Mouse (Mus musculus) G1E (cell line): ENCODE measurements around the gene Slc38a7. TPM values are rescaled to one million over a fixed set of nuclear protein-coding genes. Genes with fewer than 3 reads are reported as not detected.
A peak's percentile ranks its signal among the peaks of the same experiment; 100 is the strongest.
"Not testable (repeated sequence)": the region's sequence is repeated elsewhere in the genome, so short reads cannot be mapped to it uniquely, and the experiment has no call there.

Experiments
- ATAC-seq: 2 replicates; pipeline ENCODE4 v1.8.0; 2016; ENCODE audit warnings: mild to moderate bottlenecking; ENCODE audit not compliant: insufficient number of reproducible peaks, poor library complexity, low FRiP score, severe bottlenecking; ENCODE audit errors: extremely low read depth
- DNase-seq: peaks from one replicate; pipeline ENCODE4 v3.0.0; 2012; ENCODE audit warnings: low spot score
- H3K27me3 ChIP-seq: 2 replicates; pipeline ENCODE4 v1.6.1; 2012; ENCODE audit warnings: mild to moderate bottlenecking, low read length, inconsistent platforms; ENCODE audit not compliant: insufficient read depth
- H3K36me3 ChIP-seq: replicated peaks from 2 replicates; pipeline ENCODE3; 2012; ENCODE audit warnings: mild to moderate bottlenecking, inconsistent platforms
- H3K4me1 ChIP-seq: 2 replicates; pipeline ENCODE4 v1.6.1; 2012; ENCODE audit warnings: low read depth, low read length, inconsistent platforms, mixed read lengths; ENCODE audit not compliant: insufficient read depth
- H3K4me3 ChIP-seq: 2 replicates; pipeline ENCODE4 v1.5.1; 2012; ENCODE audit warnings: low read depth, mild to moderate bottlenecking, inconsistent platforms, low read length, moderate library complexity, mixed read lengths
- H3K9me3 ChIP-seq: replicated peaks from 2 replicates; pipeline ENCODE4 v1.6.1; 2012; ENCODE audit warnings: inconsistent platforms
- CTCF ChIP-seq: IDR thresholded peaks from 2 replicates; pipeline ENCODE4 v1.5.1; 2012; ENCODE audit warnings: low read depth, low read length, inconsistent platforms, mixed read lengths
- GATA1 ChIP-seq: IDR thresholded peaks from 2 replicates; pipeline ENCODE4 v1.6.1; 2012; ENCODE audit warnings: borderline replicate concordance, low read length, inconsistent platforms, mixed read lengths
- GATA2 ChIP-seq: IDR thresholded peaks from 2 replicates; pipeline ENCODE4 v1.6.1; 2012; ENCODE audit warnings: low read depth, low read length, inconsistent platforms, borderline replicate concordance
- POLR2AphosphoS5 ChIP-seq: IDR thresholded peaks from 2 replicates; pipeline ENCODE4 v1.6.1; 2012; ENCODE audit warnings: low read depth, low read length, inconsistent platforms; ENCODE audit not compliant: insufficient replicate concordance
- TAL1 ChIP-seq: conservative IDR thresholded peaks from 2 replicates; pipeline ENCODE4 v1.6.1; 2012; ENCODE audit warnings: low read depth, low read length, inconsistent platforms, mixed read lengths
- polyA plus RNA-seq: library from polyadenylated mRNA; stranded (reverse); fragments of >175 nt; gene quantifications from 2 replicates; pipeline ENCODE4 v1.2.3, GENCODE M21; 2012
- total RNA-seq, 2 experiments: library from RNA; stranded (forward) in 1 of 2; stranded (reverse) in 1 of 2; fragments of 200-1000 nt in 1 of 2; fragments of >200 nt in 1 of 2; fragmentation: Nextera tagmentation in 1 of 2; gene quantifications; 2 replicates each; pipeline ENCODE4 v1.2.3; 2014 to 2017

Slc38a7 gene
- total and polyA plus RNA-seq, 3 experiments, result 13.3 to 24.6 (median 16.1) TPM

DNA sequence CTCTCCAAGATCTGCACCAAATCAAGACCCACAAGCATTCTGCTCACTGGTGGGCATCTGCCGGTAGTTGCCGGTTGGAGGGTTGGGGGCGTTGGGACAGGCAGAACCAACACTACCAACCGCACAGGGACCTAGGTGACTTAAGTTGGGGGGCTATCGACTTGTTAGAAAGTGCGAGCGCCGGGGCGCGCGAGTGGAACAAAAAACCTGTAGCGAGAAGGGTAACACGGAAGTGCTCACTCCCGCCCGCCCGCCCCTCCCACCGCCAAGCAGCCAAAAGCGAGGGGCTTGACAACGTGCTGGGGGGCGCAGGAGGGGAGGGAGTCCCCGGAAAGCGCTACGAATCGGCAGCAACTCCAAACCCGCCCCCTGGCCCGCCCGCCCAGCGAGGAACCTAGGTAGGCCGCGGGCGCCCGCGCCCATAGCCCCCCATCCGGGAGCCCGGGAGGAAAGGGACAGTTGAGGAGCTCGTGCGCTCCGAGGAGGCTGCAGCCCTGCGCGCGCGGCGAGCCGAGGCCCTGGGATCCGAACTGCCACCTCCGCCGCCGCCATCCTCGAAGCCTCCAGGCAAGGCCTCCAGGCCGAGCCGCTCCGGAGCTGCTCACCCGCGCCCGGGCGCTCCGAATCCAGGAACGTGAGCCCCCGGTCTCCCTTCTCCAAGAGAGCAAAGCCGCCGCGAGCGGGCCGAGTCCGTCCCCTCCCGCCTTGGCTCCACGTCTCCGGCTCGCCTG lies 46.7 kb downstream of the Slc38a7 start:
- peaks cover 59% of the 10 kb centered on the region for H3K4me1 ChIP-seq
- ATAC-seq, result no peak
- no peaks in the 10 kb centered on the region for H3K27me3 ChIP-seq
- H3K36me3 ChIP-seq, result peaks cover 40% of the 10 kb centered on the region
- TF ChIP-seq CTCF (no peak), GATA1 (no peak), POLR2AphosphoS5 (no peak), GATA2 (no peak)
- H3K9me3 ChIP-seq, result no peaks in the 10 kb centered on the region
- DNase-seq, result peak; percentile 60
- H3K4me3 ChIP-seq, result peak overlapping the region; percentile 89

DNA sequence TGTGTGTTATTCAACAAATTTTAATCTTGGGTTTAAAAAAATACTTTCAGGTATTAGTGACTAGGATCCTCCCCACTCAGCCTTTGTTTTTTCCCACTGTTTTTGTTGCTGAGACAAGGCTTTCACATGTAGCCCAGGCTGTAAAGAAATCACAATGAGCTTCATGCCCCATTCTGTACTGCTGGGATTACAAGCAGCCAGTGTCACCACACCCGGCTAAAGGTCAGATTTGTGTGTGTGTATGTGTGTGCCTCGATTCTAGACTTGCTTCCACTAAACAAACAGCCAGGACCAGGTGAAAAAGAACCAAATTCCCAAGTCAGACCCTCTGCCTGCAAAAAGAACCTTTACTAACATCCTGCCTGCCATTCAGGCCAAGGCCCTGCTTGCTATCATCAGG lies 47.9 kb downstream of the Slc38a7 start:
- ATAC-seq, result no peak
- DNase-seq, result no peak
- TF ChIP-seq TAL1 (no peak), GATA1 (no peak), CTCF (no peak), GATA2 (no peak), POLR2AphosphoS5 (no peak)
- Histone ChIP-seq H3K27me3 (no peaks in the 10 kb centered on the region), H3K4me1 (peaks cover 69% of the 10 kb centered on the region), H3K9me3 (no peaks in the 10 kb centered on the region), H3K4me3 (peak overlapping the region; percentile 89), H3K36me3 (peaks cover 50% of the 10 kb centered on the region)

DNA sequence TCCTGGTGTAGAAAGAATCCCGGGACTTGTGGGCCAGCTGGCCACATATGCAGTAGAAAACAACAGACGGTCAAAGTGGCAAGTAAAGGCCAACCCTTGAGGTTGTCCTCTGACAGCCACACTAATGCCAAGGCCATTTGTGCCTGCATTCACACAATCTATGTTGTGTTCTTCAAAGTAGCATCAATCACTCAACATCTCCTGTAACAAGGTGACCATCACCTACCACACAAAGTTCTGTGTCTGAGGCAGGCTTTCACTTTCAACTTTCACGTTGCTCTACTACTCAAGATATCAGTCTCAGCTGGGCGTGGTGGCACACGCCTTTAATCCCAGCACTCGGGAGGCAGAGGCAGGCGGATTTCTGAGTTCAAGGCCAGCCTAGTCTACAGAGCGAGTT lies 51.1 kb downstream of the Slc38a7 start:
- Histone ChIP-seq H3K4me3 (no peak overlapping the region), H3K4me1 (peaks cover 75% of the 10 kb centered on the region), H3K27me3 (no peaks in the 10 kb centered on the region), H3K36me3 (peaks cover 78% of the 10 kb centered on the region), H3K9me3 (no peaks in the 10 kb centered on the region)
- TF ChIP-seq GATA1, result no peak
- no peak for TF ChIP-seq TAL1
- no peak for TF ChIP-seq POLR2AphosphoS5
- no peak for ATAC-seq
- no peak for DNase-seq

DNA sequence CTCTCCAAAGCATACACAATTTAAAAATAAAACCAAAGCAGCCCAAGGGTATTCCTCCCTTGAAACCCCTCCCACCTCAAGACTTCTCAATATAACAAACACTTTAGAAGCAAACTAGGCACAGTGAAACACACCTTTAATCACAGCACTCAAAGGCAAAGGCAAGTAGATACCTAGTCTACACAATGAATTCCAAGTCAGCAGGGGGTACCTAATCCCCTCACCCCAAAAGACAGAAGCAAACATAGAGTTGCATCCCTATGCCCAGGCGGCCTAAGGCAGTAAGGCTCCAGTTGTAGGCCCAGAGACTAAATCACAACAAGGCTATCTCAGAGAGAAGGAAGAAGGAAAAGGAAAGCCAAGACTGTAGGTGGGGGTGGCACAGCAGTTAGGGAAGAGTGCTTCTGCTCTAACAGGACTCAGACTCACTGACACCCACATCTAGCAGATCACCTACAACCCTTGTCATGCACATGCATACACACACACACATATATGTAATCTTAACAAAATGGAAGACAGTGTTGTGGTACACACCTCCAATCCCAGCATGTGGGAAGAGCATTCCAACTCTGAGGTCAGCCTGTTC lies 51.8 kb downstream of the Slc38a7 start:
- no peak for ATAC-seq
- Histone ChIP-seq H3K9me3 (no peaks in the 10 kb centered on the region), H3K36me3 (peaks cover 79% of the 10 kb centered on the region), H3K27me3 (no peaks in the 10 kb centered on the region), H3K4me3 (no peak overlapping the region), H3K4me1 (peaks cover 75% of the 10 kb centered on the region)
- no peak for DNase-seq
- TF ChIP-seq GATA2 (no peak), POLR2AphosphoS5 (no peak), CTCF (no peak), TAL1 (no peak), GATA1 (no peak)

DNA sequence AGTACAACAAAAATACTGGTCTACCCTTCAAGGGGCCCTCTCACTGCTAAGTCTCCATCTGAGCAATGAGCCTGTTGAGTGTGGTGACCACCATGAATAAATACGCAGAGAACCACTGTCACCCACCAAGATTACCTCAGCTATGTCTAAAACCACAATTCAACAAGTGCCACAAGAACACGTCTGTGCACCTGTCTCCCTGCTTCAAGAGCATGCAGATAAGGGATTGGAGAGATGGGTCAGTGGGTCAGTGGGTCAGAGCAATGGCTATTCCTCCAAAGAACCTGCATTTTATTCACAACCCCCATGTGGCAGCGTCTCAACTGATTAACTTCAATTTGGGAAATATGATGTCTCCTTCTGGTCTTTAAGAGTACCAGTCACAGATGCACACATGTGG lies 53.0 kb downstream of the Slc38a7 start:
- Histone ChIP-seq H3K9me3 (no peaks in the 10 kb centered on the region), H3K4me3 (no peak overlapping the region), H3K4me1 (peaks cover 68% of the 10 kb centered on the region), H3K27me3 (no peaks in the 10 kb centered on the region), H3K36me3 (peaks cover 80% of the 10 kb centered on the region)
- ATAC-seq, result no peak
- TF ChIP-seq GATA1 (no peak), CTCF (no peak), GATA2 (no peak)
- no peak for DNase-seq

DNA sequence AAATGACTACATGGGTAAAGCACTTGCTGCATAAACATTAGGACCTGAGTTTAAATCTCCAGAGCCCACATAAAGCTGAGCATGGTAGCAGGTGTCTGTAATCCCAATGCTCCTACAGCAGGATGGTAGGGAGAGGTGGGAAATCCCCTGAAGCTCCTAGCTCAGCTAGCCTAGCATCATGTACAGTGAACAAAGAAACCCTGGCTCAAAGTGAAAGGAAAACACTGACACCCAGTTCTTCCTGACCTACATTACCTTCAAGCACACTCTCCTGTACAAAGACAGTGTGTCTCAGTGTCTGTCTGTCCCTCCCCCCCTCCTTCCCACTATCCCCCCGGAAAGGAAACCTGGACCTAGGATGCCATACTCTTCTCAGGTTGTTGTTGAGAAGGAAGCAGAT lies 53.4 kb downstream of the Slc38a7 start:
- peaks cover 63% of the 10 kb centered on the region for H3K4me1 ChIP-seq
- H3K9me3 ChIP-seq, result no peaks in the 10 kb centered on the region
- peaks cover 76% of the 10 kb centered on the region for H3K36me3 ChIP-seq
- no peak overlapping the region for H3K4me3 ChIP-seq
- no peak for DNase-seq
- H3K27me3 ChIP-seq, result no peaks in the 10 kb centered on the region
- TF ChIP-seq GATA1 (no peak), CTCF (no peak), POLR2AphosphoS5 (no peak), GATA2 (no peak), TAL1 (no peak)
- no peak for ATAC-seq

DNA sequence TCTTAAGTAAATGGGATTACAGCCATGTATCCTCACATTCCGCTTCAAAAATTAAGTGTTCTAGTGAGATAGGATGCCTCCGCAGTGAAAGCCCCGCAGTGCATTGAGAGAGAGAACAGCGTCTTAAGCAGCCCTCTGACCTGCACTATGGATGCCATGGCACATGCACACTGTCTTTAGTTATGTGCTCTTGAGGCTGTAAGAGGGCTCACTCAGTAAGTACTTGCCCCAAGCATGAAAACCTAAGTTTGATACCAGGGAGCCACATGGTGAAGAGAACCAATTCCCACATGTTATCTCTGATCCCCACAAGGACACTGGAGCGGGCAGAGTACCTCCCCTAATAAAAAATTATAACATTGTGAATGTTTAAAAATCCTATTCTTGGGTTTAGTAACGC lies 54.2 kb downstream of the Slc38a7 start:
- ATAC-seq, result no peak
- Histone ChIP-seq H3K36me3 (peaks cover 71% of the 10 kb centered on the region), H3K9me3 (no peaks in the 10 kb centered on the region), H3K4me3 (no peak overlapping the region), H3K4me1 (peaks cover 56% of the 10 kb centered on the region), H3K27me3 (no peaks in the 10 kb centered on the region)
- DNase-seq, result no peak
- TF ChIP-seq POLR2AphosphoS5 (no peak), CTCF (no peak), TAL1 (no peak), GATA2 (no peak), GATA1 (no peak)

DNA sequence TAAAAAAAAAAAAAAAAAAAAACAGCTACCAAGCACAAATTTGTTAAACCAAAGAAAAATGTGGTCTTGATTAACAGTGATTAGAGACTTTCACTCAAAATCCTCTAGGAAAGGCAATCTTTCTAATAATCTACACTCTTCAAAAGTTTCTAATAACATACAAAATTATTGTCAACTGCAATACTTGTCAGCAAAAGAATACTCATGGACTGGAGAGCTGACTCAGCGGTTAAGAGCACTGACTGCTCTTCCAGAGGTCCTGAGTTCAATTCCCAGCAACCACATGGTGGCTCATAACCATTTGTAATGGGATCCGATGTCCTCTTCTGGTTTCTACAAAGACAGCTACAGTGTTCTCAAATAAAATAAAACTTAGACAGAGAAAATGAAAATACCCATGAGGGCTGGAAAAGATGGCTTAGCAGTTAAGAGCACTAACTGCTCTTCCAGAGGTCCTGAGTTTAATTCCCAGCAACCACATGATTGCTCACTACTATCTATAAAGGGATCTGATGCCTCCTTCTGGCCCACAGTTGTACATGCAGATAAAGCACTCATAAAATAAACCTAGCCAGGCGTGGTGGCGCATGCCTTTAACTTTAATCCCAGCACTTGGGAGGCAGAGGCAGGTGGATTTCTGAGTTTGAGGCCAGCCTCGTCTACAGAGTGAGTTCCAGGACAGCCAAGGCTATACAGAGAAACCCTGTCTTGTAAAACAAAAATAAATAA lies 57.8 kb downstream of the Slc38a7 start:
- H3K4me3 ChIP-seq, H3K27me3 ChIP-seq, ATAC-seq, DNase-seq, H3K9me3 ChIP-seq: not testable (repeated sequence)
- Histone ChIP-seq H3K36me3 (peaks cover 66% of the 10 kb centered on the region), H3K4me1 (peaks cover 27% of the 10 kb centered on the region)
